Mouse (Mus musculus): Measurements from ENCODE around the gene Dusp10. TPM values are rescaled to one million over a fixed set of nuclear protein-coding genes. Genes with fewer than 3 reads are reported as not detected.

The Dusp10 gene
- 7.0 and 7.7 TPM in 2 replicates for polyA plus RNA-seq (2016; fragmentation: Nextera tagmentation; extraction: Ambion mirVana)

GRCm38 (mm10) chr1:184013106-184013505 is at the start of gene Dusp10:
Dusp10 (plus strand) TSS chr1:184013302.
- Histone ChIP-seq H3K4me2 (no peak within 1 kb of the TSS), H3K36me3 (no peaks in the 10 kb centered on the region), H3K4me3 (replicated peaks) (no peak within 1 kb of the TSS), H3K27me3 (no peaks in the 10 kb centered on the region), H3K4me1 (replicated peaks) (no peaks in the 10 kb centered on the region), H3K9ac (replicated peaks) (no peak within 1 kb of the TSS), H3K27ac (no peak within 1 kb of the TSS), H3K9me3 (no peaks in the 10 kb centered on the region)
- ATAC-seq (ENCODE audit: insufficient number of reproducible peaks, insufficient read depth, low FRiP score, low TSS enrichment, low read depth), result no peak
- 85% methylated on average over 4 of the region's 4 CpGs for WGBS

DNA sequence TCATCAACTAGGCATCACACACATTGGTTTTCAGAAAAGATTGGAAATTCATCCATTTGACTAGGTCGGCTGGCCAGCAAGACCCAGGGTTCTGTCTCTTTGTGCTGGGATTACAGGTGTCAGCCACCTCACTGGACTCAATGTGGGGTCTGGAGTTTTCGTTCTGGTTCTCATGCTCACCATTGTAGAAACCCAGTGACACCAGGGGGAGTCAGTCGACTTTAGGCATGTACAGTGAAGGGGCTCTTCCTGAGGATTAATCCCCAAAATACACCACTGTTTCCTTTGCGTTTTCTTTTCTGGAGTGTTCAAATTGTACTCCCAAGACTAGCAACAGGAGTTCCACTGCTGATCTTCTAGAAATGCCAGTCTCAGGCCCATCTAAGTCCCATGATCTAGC is 47.8 kb upstream of the Dusp10 start:
- H3K27me3 ChIP-seq, result no peaks in the 10 kb centered on the region
- H3K4me2 ChIP-seq, result no peak overlapping the region
- H3K9ac ChIP-seq (replicated peaks), result no peak overlapping the region
- no peaks in the 10 kb centered on the region for H3K36me3 ChIP-seq
- no peaks in the 10 kb centered on the region for H3K9me3 ChIP-seq
- no peaks in the 10 kb centered on the region for H3K4me1 ChIP-seq (replicated peaks)
- no peak for ATAC-seq (ENCODE audit: insufficient number of reproducible peaks, insufficient read depth, low FRiP score, low TSS enrichment, low read depth)
- WGBS, result 73% methylated on average over 4 of the region's 4 CpGs
- no peak overlapping the region for H3K27ac ChIP-seq
- H3K4me3 ChIP-seq (replicated peaks), result no peak overlapping the region

- Histone ChIP-seq H3K4me1 (replicated peaks) (no peaks in the 10 kb centered on the region), H3K9ac (replicated peaks) (no peak overlapping the region), H3K27me3 (no peaks in the 10 kb centered on the region), H3K4me3 (replicated peaks) (no peak overlapping the region), H3K9me3 (no peaks in the 10 kb centered on the region), H3K4me2 (no peak overlapping the region), H3K27ac (no peak overlapping the region), H3K36me3 (no peaks in the 10 kb centered on the region)
- WGBS, result 58% methylated on average over 1 of the region's 1 CpGs
- no peak for ATAC-seq (ENCODE audit: insufficient number of reproducible peaks, insufficient read depth, low FRiP score, low TSS enrichment, low read depth)
Observed at GRCm38 (mm10) chr1:183969265-183969664, 43.8 kb upstream of the Dusp10 start.

GRCm38 (mm10) chr1:183979814-183980243 is 33.3 kb upstream of the Dusp10 start:
- H3K36me3 ChIP-seq, result no peaks in the 10 kb centered on the region
- no peak overlapping the region for H3K9ac ChIP-seq (replicated peaks)
- no peaks in the 10 kb centered on the region for H3K27me3 ChIP-seq
- H3K9me3 ChIP-seq, result no peaks in the 10 kb centered on the region
- H3K4me2 ChIP-seq, result no peak overlapping the region
- H3K27ac ChIP-seq, result no peak overlapping the region
- no peak overlapping the region for H3K4me3 ChIP-seq (replicated peaks)
- WGBS, result 91% methylated on average over 9 of the region's 9 CpGs
- no peaks in the 10 kb centered on the region for H3K4me1 ChIP-seq (replicated peaks)
- ATAC-seq (ENCODE audit: insufficient number of reproducible peaks, insufficient read depth, low FRiP score, low TSS enrichment, low read depth), result no peak

DNA sequence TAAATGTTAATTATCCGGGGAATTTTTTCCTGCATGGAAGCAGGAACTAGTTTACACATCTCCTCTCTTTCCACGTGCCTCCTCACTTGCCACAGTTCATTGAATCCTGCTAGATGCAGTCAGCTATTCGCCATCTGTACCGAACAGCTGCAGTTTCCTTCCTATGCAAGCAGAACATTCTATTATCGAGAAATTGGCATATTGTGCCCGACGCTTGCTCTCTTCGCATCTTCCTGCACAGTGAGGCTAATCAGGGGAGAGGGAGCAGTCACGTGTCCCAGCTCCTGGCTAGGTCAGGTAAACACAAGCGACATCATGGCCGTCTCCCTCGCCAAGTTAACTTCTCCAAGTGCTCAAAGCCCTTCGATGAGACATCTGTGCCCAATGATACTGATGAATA is 31.0 kb upstream of the Dusp10 start:
- H3K27me3 ChIP-seq, result no peaks in the 10 kb centered on the region
- no peaks in the 10 kb centered on the region for H3K9me3 ChIP-seq
- H3K36me3 ChIP-seq, result no peaks in the 10 kb centered on the region
- H3K4me3 ChIP-seq (replicated peaks), result no peak overlapping the region
- H3K9ac ChIP-seq (replicated peaks), result no peak overlapping the region
- WGBS, result 82% methylated on average over 13 of the region's 13 CpGs
- no peak overlapping the region for H3K4me2 ChIP-seq
- ATAC-seq (ENCODE audit: insufficient number of reproducible peaks, insufficient read depth, low FRiP score, low TSS enrichment, low read depth), result no peak
- no peak overlapping the region for H3K27ac ChIP-seq
- H3K4me1 ChIP-seq (replicated peaks), result no peaks in the 10 kb centered on the region

DNA sequence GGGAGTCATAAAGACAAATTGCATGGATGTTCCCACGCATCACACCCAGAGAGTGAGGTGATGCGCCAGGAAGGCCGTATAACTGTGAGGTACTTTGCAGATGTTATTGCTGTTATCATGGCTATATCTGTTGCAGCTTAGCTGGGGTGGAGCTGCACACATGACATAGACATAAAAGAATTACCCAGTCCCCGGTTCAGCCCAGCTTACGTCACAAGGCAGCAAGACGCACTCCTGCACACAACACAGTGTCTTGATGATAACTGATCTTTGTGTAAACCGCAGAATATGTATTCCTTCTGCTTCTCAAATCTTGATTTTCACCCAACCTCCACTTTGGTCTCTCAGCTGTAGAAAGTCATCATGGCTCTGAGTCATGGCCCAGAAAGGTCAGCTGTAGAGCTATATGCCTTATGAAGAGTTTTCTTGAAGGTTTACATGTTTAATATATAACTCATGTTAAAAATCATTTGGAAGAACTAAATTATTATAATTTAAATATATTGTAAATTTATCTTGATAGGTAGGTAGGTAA is 25.3 kb upstream of the Dusp10 start:
- Histone ChIP-seq H3K9ac (replicated peaks) (no peak overlapping the region), H3K9me3 (no peaks in the 10 kb centered on the region), H3K4me2 (no peak overlapping the region), H3K27me3 (no peaks in the 10 kb centered on the region), H3K4me1 (replicated peaks) (no peaks in the 10 kb centered on the region), H3K27ac (no peak overlapping the region), H3K36me3 (no peaks in the 10 kb centered on the region), H3K4me3 (replicated peaks) (no peak overlapping the region)
- no peak for ATAC-seq (ENCODE audit: insufficient number of reproducible peaks, insufficient read depth, low FRiP score, low TSS enrichment, low read depth)
- WGBS, result 95% methylated on average over 7 of the region's 7 CpGs

- H3K9ac ChIP-seq (replicated peaks), result no peak overlapping the region
- ATAC-seq (ENCODE audit: insufficient number of reproducible peaks, insufficient read depth, low FRiP score, low TSS enrichment, low read depth), result no peak
- H3K4me1 ChIP-seq (replicated peaks), result no peaks in the 10 kb centered on the region
- H3K4me2 ChIP-seq, result no peak overlapping the region
- H3K36me3 ChIP-seq, result no peaks in the 10 kb centered on the region
- no peak overlapping the region for H3K27ac ChIP-seq
- no peaks in the 10 kb centered on the region for H3K27me3 ChIP-seq
- WGBS, result 83% methylated on average over 2 of the region's 2 CpGs
- H3K4me3 ChIP-seq (replicated peaks), result no peak overlapping the region
- no peaks in the 10 kb centered on the region for H3K9me3 ChIP-seq
Observed at GRCm38 (mm10) chr1:183991921-183992320, 21.2 kb upstream of the Dusp10 start.

GRCm38 (mm10) chr1:183997207-183997606 is 15.9 kb upstream of the Dusp10 start:
- H3K27ac ChIP-seq, result no peak overlapping the region
- no peaks in the 10 kb centered on the region for H3K4me1 ChIP-seq (replicated peaks)
- H3K4me3 ChIP-seq (replicated peaks), result no peak overlapping the region
- no peak overlapping the region for H3K9ac ChIP-seq (replicated peaks)
- H3K9me3 ChIP-seq, result no peaks in the 10 kb centered on the region
- H3K27me3 ChIP-seq, result no peaks in the 10 kb centered on the region
- H3K4me2 ChIP-seq, result no peak overlapping the region
- ATAC-seq (ENCODE audit: insufficient number of reproducible peaks, insufficient read depth, low FRiP score, low TSS enrichment, low read depth), result no peak
- H3K36me3 ChIP-seq, result no peaks in the 10 kb centered on the region
- 78% methylated on average over 2 of the region's 2 CpGs for WGBS

GRCm38 (mm10) chr1:184002470-184002869 is 10.6 kb upstream of the Dusp10 start:
- H3K9ac ChIP-seq (replicated peaks), result no peak overlapping the region
- H3K4me2 ChIP-seq, result no peak overlapping the region
- H3K4me3 ChIP-seq (replicated peaks), result no peak overlapping the region
- WGBS, result 85% methylated on average over 2 of the region's 2 CpGs
- H3K27me3 ChIP-seq, result no peaks in the 10 kb centered on the region
- peaks cover 12% of the 10 kb centered on the region; the same call in 1 of the 2 replicates for H3K4me1 ChIP-seq (replicated peaks)
- no peaks in the 10 kb centered on the region for H3K9me3 ChIP-seq
- ATAC-seq (ENCODE audit: insufficient number of reproducible peaks, insufficient read depth, low FRiP score, low TSS enrichment, low read depth), result no peak
- H3K27ac ChIP-seq, result no peak overlapping the region
- H3K36me3 ChIP-seq, result no peaks in the 10 kb centered on the region

DNA sequence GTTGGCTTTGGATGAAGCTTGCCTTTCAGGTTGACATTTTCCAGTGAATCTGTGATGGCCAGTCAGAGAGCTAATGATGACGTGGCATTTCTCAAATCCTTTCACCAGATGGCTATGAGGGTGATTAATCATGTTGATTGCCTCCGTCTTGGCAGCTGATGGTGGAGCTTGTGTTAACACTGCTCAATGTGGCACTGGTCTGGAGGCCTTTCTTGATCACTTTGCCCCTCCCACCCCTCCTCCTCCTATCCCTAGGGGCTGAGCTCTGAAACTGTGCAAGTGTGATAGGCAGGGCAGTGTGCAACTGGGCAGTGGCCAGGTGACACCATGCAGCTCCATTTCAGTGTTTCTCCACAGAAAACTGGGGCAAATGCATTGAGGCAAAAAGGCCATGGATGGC is 8.8 kb upstream of the Dusp10 start:
- H3K27me3 ChIP-seq, result no peaks in the 10 kb centered on the region
- H3K36me3 ChIP-seq, result no peaks in the 10 kb centered on the region
- no peak overlapping the region for H3K9ac ChIP-seq (replicated peaks)
- no peak overlapping the region for H3K27ac ChIP-seq
- no peak overlapping the region for H3K4me3 ChIP-seq (replicated peaks)
- WGBS, result 15% methylated on average over 2 of the region's 2 CpGs
- H3K4me1 ChIP-seq (replicated peaks), result peaks cover 12% of the 10 kb centered on the region; the same call in 1 of the 2 replicates
- H3K4me2 ChIP-seq, result no peak overlapping the region
- no peak for ATAC-seq (ENCODE audit: insufficient number of reproducible peaks, insufficient read depth, low FRiP score, low TSS enrichment, low read depth)
- H3K9me3 ChIP-seq, result no peaks in the 10 kb centered on the region

GRCm38 (mm10) chr1:184005315-184006058 is 7.6 kb upstream of the Dusp10 start:
- H3K27me3 ChIP-seq, result no peaks in the 10 kb centered on the region
- H3K9me3 ChIP-seq, result no peaks in the 10 kb centered on the region
- no peak for ATAC-seq (ENCODE audit: insufficient number of reproducible peaks, insufficient read depth, low FRiP score, low TSS enrichment, low read depth)
- H3K36me3 ChIP-seq, result no peaks in the 10 kb centered on the region
- H3K27ac ChIP-seq, result no peak overlapping the region
- H3K4me2 ChIP-seq, result no peak overlapping the region
- WGBS, result 42% methylated on average over 6 of the region's 6 CpGs
- H3K9ac ChIP-seq (replicated peaks), result no peak overlapping the region
- no peak overlapping the region for H3K4me3 ChIP-seq (replicated peaks)
- H3K4me1 ChIP-seq (replicated peaks), result peaks cover 12% of the 10 kb centered on the region; the same call in 1 of the 2 replicates

GRCm38 (mm10) chr1:184006086-184006485 is 7.0 kb upstream of the Dusp10 start:
- H3K4me1 ChIP-seq (replicated peaks), result peaks cover 12% of the 10 kb centered on the region; the same call in 1 of the 2 replicates
- H3K4me2 ChIP-seq, result no peak overlapping the region
- no peaks in the 10 kb centered on the region for H3K27me3 ChIP-seq
- no peak overlapping the region for H3K4me3 ChIP-seq (replicated peaks)
- no peak for ATAC-seq (ENCODE audit: insufficient number of reproducible peaks, insufficient read depth, low FRiP score, low TSS enrichment, low read depth)
- H3K9ac ChIP-seq (replicated peaks), result no peak overlapping the region
- no peak overlapping the region for H3K27ac ChIP-seq
- no peaks in the 10 kb centered on the region for H3K36me3 ChIP-seq
- no peaks in the 10 kb centered on the region for H3K9me3 ChIP-seq
